Mouse (Mus musculus) neural tube, embryonic 14.5 days (tissue): ENCODE results near the gene Gria2. TPM values are rescaled to one million over a fixed set of nuclear protein-coding genes. Genes with fewer than 3 reads are reported as not detected.

ENCODE experiments used
- ATAC-seq: fragments of 200-750 bp; cut with Nextera tagmentation; 2 replicates; pipeline ENCODE4 v1.8.0; 2017; ENCODE audit warnings: low read depth, mild to moderate bottlenecking, moderate TSS enrichment, moderate library complexity
- H3K27ac ChIP-seq: fragments of 300-500 bp; sonication (generic); 2 replicates; pipeline ENCODE4 v1.5.1; 2014; ENCODE audit warnings: low read depth, mild to moderate bottlenecking, control low read depth, low read length, moderate library complexity, mixed read lengths
- H3K27me3 ChIP-seq: fragments of 300-500 bp; sonication (generic); 2 replicates; pipeline ENCODE4 v1.6.1; 2014; ENCODE audit warnings: low read length; ENCODE audit not compliant: control insufficient read depth, insufficient read depth
- H3K36me3 ChIP-seq: fragments of 300-500 bp; sonication (generic); 2 replicates; pipeline ENCODE4 v1.6.1; 2014; ENCODE audit warnings: low read length, mixed read lengths; ENCODE audit not compliant: control insufficient read depth, insufficient read depth
- H3K4me1 ChIP-seq: fragments of 300-500 bp; sonication (generic); 2 replicates; pipeline ENCODE4 v1.6.1; 2014; ENCODE audit warnings: low read length; ENCODE audit not compliant: control insufficient read depth, insufficient read depth
- H3K4me2 ChIP-seq: fragments of 300-500 bp; sonication (generic); 2 replicates; pipeline ENCODE4 v1.6.1; 2014; ENCODE audit warnings: mild to moderate bottlenecking, low read depth, low read length, control low read depth
- H3K4me3 ChIP-seq: fragments of 300-500 bp; sonication (generic); 2 replicates; pipeline ENCODE4 v1.5.1; 2014; ENCODE audit warnings: low read depth, low read length, control low read depth, mixed read lengths
- H3K9ac ChIP-seq: fragments of 300-500 bp; sonication (generic); replicated peaks from 2 replicates; pipeline ENCODE4 v1.6.1; 2014; ENCODE audit warnings: low read depth, mild to moderate bottlenecking, control low read depth, low read length, mixed read lengths
- H3K9me3 ChIP-seq: fragments of 300-500 bp; sonication (generic); 2 replicates; pipeline ENCODE4 v1.6.1; 2016; ENCODE audit warnings: low read length; ENCODE audit not compliant: control insufficient read depth
- WGBS: fragments of 180-500 bp; shearing (Covaris S2); extraction: QIAGEN DNeasy Blood & Tissue Kit; methylation state at CpG from one replicate; pipeline ENCODE4 v1.1.7; 2014; 5-methylcytosine and 5-hydroxymethylcytosine counted together
- microRNA-seq: library from miRNA; unstranded; fragments of <30 nt; microRNA quantifications from one replicate; pipeline ENCODE4, GENCODE M21; 2016
- polyA plus RNA-seq: library from polyadenylated mRNA; unstranded; fragments of >200 nt; fragmentation: Nextera tagmentation; extraction: Ambion mirVana; gene quantifications from 2 replicates; pipeline ENCODE4 v1.2.1, GENCODE M21; 2014

The Gria2 gene
- polyA plus RNA-seq, 1 experiment from 2014 or later: 293 TPM

- no peak overlapping the region for H3K4me2 ChIP-seq
- no peak overlapping the region for H3K4me3 ChIP-seq
- H3K9ac ChIP-seq: no peak overlapping the region
- H3K9me3 ChIP-seq: no peaks in the 10 kb centered on the region
- H3K36me3 ChIP-seq: no peaks in the 10 kb centered on the region
- H3K27ac ChIP-seq: no peak overlapping the region
- no peaks in the 10 kb centered on the region for H3K27me3 ChIP-seq
- WGBS: 94% methylated on average over 8 of the region's 8 CpGs
- no peaks in the 10 kb centered on the region for H3K4me1 ChIP-seq
- no peak for ATAC-seq
Observed at GRCm38 (mm10) chr3:80694965-80695364, 107.7 kb downstream of the Gria2 start.

DNA sequence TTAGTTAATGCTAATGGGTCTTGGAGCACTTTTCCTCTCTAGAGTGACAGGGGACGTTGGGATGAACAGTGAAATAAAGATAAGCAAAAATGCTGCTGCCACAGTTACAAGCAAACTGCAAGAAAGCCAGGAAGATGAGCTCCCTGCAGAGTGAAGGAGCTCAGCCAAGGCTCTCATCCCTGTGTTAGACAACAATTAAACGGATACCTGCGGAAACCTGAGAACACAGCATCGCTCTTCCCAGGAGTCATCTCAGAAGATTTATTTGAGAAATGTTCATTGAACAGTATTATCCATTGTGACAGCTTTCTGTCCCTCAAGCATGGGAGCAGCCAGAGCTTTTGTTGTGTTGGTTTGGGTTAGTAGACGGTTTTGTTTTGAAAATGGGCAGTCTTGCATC lies 137.5 kb downstream of the Gria2 start:
- H3K36me3 ChIP-seq: no peaks in the 10 kb centered on the region
- H3K4me2 ChIP-seq: no peak overlapping the region
- no peaks in the 10 kb centered on the region for H3K27me3 ChIP-seq
- no peaks in the 10 kb centered on the region for H3K9me3 ChIP-seq
- no peak for ATAC-seq
- no peak overlapping the region for H3K9ac ChIP-seq
- H3K27ac ChIP-seq: no peak overlapping the region
- no peaks in the 10 kb centered on the region for H3K4me1 ChIP-seq
- 55% methylated on average over 5 of the region's 5 CpGs for WGBS
- H3K4me3 ChIP-seq: no peak overlapping the region

- Histone ChIP-seq H3K36me3 (no peaks in the 10 kb centered on the region), H3K9me3 (no peaks in the 10 kb centered on the region), H3K4me2 (no peak overlapping the region), H3K27ac (no peak overlapping the region), H3K27me3 (no peaks in the 10 kb centered on the region), H3K4me3 (no peak overlapping the region), H3K4me1 (no peaks in the 10 kb centered on the region), H3K9ac (no peak overlapping the region)
- no peak for ATAC-seq
- 75% methylated on average over 2 of the region's 2 CpGs for WGBS
Observed at GRCm38 (mm10) chr3:80663293-80663692, 139.3 kb downstream of the Gria2 start.

DNA sequence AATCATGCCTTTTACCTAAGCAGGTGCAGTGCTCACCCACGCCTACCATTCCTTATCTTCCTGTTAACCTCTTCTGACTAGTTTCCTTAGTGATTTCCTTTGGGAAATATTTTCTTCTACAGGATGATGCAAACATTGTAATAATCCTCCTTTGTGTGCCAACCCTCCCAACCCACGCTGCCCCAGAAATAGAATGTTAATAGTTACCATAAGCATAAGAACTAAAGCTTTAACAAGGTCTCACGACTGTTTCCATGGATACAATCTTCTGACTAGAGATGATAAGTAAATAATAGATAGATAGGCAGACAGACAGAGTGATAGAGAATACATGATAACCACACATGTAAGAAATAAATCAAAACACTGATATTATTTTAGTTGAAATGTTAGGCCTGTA lies 140.8 kb downstream of the Gria2 start:
- 73% methylated on average over 3 of the region's 3 CpGs for WGBS
- Histone ChIP-seq H3K27ac (no peak overlapping the region), H3K36me3 (no peaks in the 10 kb centered on the region), H3K4me3 (no peak overlapping the region), H3K4me1 (no peaks in the 10 kb centered on the region), H3K4me2 (no peak overlapping the region), H3K27me3 (no peaks in the 10 kb centered on the region), H3K9me3 (no peaks in the 10 kb centered on the region), H3K9ac (no peak overlapping the region)
- ATAC-seq: no peak

- ATAC-seq: no peak
- no peaks in the 10 kb centered on the region for H3K27me3 ChIP-seq
- 54% methylated on average over 5 of the region's 5 CpGs for WGBS
- H3K9ac ChIP-seq: no peak overlapping the region
- no peaks in the 10 kb centered on the region for H3K36me3 ChIP-seq
- no peak overlapping the region for H3K4me2 ChIP-seq
- H3K9me3 ChIP-seq: no peaks in the 10 kb centered on the region
- no peak overlapping the region for H3K4me3 ChIP-seq
- no peaks in the 10 kb centered on the region for H3K4me1 ChIP-seq
- H3K27ac ChIP-seq: no peak overlapping the region
Observed at GRCm38 (mm10) chr3:80652213-80652612, 150.4 kb downstream of the Gria2 start.

Small RNA genes lying within 50 kb of the gene (microRNA-seq; reads per million reads assigned to microRNA genes)
- gene Gm25749: not detected

Other genes starting within 250 kb of the Gria2 start
- 45.5 and 59.8 TPM in 2 replicates for gene Glrb, start 110.8 kb upstream of the Gria2 start, polyA plus RNA-seq
- 3.3 and 4.6 TPM in 2 replicates for gene Pdgfc, start 233.6 kb upstream of the Gria2 start, polyA plus RNA-seq